Mouse (Mus musculus) heart, postnatal 0 days (tissue): ENCODE results near the gene Rgs9bp.

Source experiments
- CTCF ChIP-seq: IDR thresholded peaks from 2 replicates; pipeline ENCODE4 v1.5.1; 2016; ENCODE audit warnings: antibody characterized with exemption, control low read depth, low read depth
- EP300 ChIP-seq: IDR thresholded peaks from 2 replicates; pipeline ENCODE4 v1.6.1; 2016; ENCODE audit warnings: antibody characterized with exemption, low read depth

DNA sequence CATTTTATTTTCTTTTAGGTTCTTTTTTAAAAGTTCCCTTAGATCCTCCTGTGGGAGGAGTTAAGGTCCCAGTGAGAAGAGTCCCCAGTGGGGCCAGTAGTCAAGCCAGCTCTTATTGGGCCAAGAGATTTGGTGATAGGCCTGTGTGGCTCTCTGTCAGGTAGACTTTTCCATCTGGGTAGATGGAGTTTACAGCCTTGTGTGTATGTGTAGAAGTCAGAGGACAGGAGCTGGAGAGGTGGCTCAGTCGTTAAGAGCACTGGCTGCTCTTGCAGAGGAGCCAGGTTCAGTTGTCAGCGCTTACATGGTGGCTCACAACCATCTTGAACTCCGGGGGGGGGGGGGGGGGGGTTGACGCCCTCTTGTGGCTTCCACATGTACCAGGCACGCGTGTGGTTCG is 4.1 kb upstream of the Rgs9bp start:
- no peak for TF ChIP-seq EP300
- TF ChIP-seq CTCF = no peak
